Comparison of ENCODE assay signal across 8 mouse cellular contexts in the genomic region with DNA sequence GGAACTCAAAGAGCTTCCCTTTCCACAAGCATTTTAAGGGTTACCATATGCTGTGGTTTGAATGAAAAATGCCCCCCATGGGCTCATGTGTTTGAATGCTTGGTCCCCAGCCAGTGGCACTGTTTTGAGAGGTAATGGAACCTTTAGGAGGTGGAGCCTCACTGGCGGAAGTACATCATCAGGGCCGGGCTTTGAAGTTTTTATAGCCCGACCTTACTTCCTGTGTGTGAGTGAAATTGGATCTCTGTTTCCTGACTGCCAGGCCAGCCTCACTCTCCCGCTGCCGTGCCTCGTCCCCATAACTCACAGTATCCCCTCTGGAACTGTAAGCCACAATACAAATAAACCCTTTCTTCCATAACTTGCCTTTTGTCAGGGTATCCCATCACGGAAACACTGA.
A peak's percentile ranks its signal among the peaks of the same experiment; 100 is the strongest.
DNase-seq lines count a peak whose midpoint lies in the region; ATAC-seq lines count a peak whose summit lies in the region.

No protein-coding gene starts in this region.

- H3K4me3 ChIP-seq in heart, embryonic 12.5 days: 0 out of 2 replicates have a peak overlapping the region, but pooled peaks have one; percentile 2

- peak overlapping the region; percentile 47 for H3K4me2 ChIP-seq in heart, embryonic 12.5 days

- peaks cover 18% of the 10 kb centered on the region for H3K36me3 ChIP-seq in heart, embryonic 12.5 days

- no peak for ATAC-seq in heart, embryonic 12.5 days (ENCODE audit: insufficient number of reproducible peaks, low FRiP score)
- ATAC-seq in hematopoietic stem cell, adult 5-6 weeks (replicated peaks in 1 of 2; ENCODE audit: insufficient read depth in 1 of 2, low FRiP score in 2 of 2, low TSS enrichment in 1 of 2, low read depth in 1 of 2, poor library complexity in 2 of 2, severe bottlenecking in 2 of 2): peak; percentile 62 to 67

- H3K9me3 ChIP-seq in heart, embryonic 12.5 days (replicated peaks): no peaks in the 10 kb centered on the region; the same call in 1 of the 2 replicates

- no peaks in the 10 kb centered on the region for H3K27me3 ChIP-seq in heart, embryonic 12.5 days (replicated peaks)

- no peak overlapping the region for H3K9ac ChIP-seq in heart, embryonic 12.5 days

- peak overlapping the region; percentile 75 for H3K27ac ChIP-seq in heart, embryonic 12.5 days (ENCODE audit: poor library complexity, severe bottlenecking)

- H3K4me1 ChIP-seq in heart, embryonic 12.5 days (replicated peaks): peaks cover 90% of the 10 kb centered on the region

- no peak for DNase-seq in heart, adult 18-20 months
- peak; percentile 76 for DNase-seq in R1 (ENCODE audit: low read depth, low spot score)
- DNase-seq in mesoderm, embryonic 11.5 days (ENCODE audit: low read depth, low spot score): peak; percentile 77
- DNase-seq in urinary bladder, postnatal 14 days (ENCODE audit: low spot score): no peak
- no peak for DNase-seq in cerebellum, adult 18-20 months
- no peak for DNase-seq in cerebellum, postnatal 25 days

- 23% methylated on average over 7 of the region's 7 CpGs for WGBS in heart, embryonic 12.5 days

Comparison
In these comparisons a context has a peak if more than half of its experiments do, and no peak if none do; other contexts are left out.
1. DNase-seq: peak in R1 (single experiment) and mesoderm, embryonic 11.5 days (single experiment); none in heart, adult 18-20 months (0 of 2), urinary bladder, postnatal 14 days (single experiment), cerebellum, adult 18-20 months (0 of 2) and cerebellum, postnatal 25 days (0 of 2).